Mouse (Mus musculus) G1E (cell line): ENCODE results near the gene Iscu.

ENCODE experiments used
- CTCF ChIP-seq: IDR thresholded peaks from 2 replicates; pipeline ENCODE4 v1.5.1; 2012; ENCODE audit warnings: low read depth, low read length, inconsistent platforms, mixed read lengths
- GATA1 ChIP-seq: IDR thresholded peaks from 2 replicates; pipeline ENCODE4 v1.6.1; 2012; ENCODE audit warnings: borderline replicate concordance, low read length, inconsistent platforms, mixed read lengths
- GATA2 ChIP-seq: IDR thresholded peaks from 2 replicates; pipeline ENCODE4 v1.6.1; 2012; ENCODE audit warnings: low read depth, low read length, inconsistent platforms, borderline replicate concordance
- POLR2AphosphoS5 ChIP-seq: IDR thresholded peaks from 2 replicates; pipeline ENCODE4 v1.6.1; 2012; ENCODE audit warnings: low read depth, low read length, inconsistent platforms; ENCODE audit not compliant: insufficient replicate concordance
- TAL1 ChIP-seq: conservative IDR thresholded peaks from 2 replicates; pipeline ENCODE4 v1.6.1; 2012; ENCODE audit warnings: low read depth, low read length, inconsistent platforms, mixed read lengths

- TF ChIP-seq CTCF (no peak), GATA1 (no peak), TAL1 (no peak), POLR2AphosphoS5 (no peak), GATA2 (no peak)
These were observed 35.6 kb downstream of the Iscu start for GRCm38 (mm10) chr5:113808177-113808576.
